Mouse (Mus musculus) bone marrow, adult 2 months (tissue): ENCODE data around the gene Rhbdf1. TPM values are rescaled to one million over a fixed set of nuclear protein-coding genes. Genes with fewer than 3 reads are reported as not detected.

Experiments used
- H3K27ac ChIP-seq: fragments of 200-500 bp; 2 replicates; pipeline ENCODE4 v1.5.1; 2012; ENCODE audit warnings: low read depth, mild to moderate bottlenecking, control low read depth, inconsistent platforms, low read length; ENCODE audit not compliant: control insufficient read depth, poor library complexity, insufficient read depth
- H3K4me1 ChIP-seq: fragments of 200-500 bp; 2 replicates; pipeline ENCODE4 v1.6.1; 2011; ENCODE audit warnings: low read length; ENCODE audit not compliant: control insufficient read depth, insufficient read depth
- H3K4me3 ChIP-seq: fragments of 200-500 bp; replicated peaks from 2 replicates; pipeline ENCODE3; 2011; ENCODE audit warnings: mild to moderate bottlenecking, low read depth, low read length, control low read depth; ENCODE audit not compliant: control insufficient read depth
- CTCF ChIP-seq: fragments of 200-500 bp; IDR thresholded peaks from 2 replicates; pipeline ENCODE4 v1.5.1; 2011; ENCODE audit warnings: low read length, control low read depth; ENCODE audit not compliant: control insufficient read depth, insufficient read depth
- POLR2A ChIP-seq: fragments of 200-500 bp; IDR thresholded peaks from 2 replicates; pipeline ENCODE4 v1.6.1; 2011; ENCODE audit warnings: low read depth, mild to moderate bottlenecking, control low read depth, low read length, borderline replicate concordance; ENCODE audit not compliant: control insufficient read depth
- WGBS: fragments of 180-500 bp; shearing (Covaris S2); methylation state at CpG from one replicate; pipeline ENCODE4 v1.1.7; 2018; 5-methylcytosine and 5-hydroxymethylcytosine counted together
- polyA plus RNA-seq: library from polyadenylated mRNA; stranded (reverse); fragments of >200 nt; gene quantifications from 2 replicates; pipeline ENCODE4 v1.2.4, GENCODE M21; 2011; ENCODE audit warnings: low replicate concordance; ENCODE audit not compliant: missing spikeins, insufficient read depth, insufficient read length

Rhbdf1 gene
- polyA plus RNA-seq, 1 experiment = 2.4 TPM

GRCm38 (mm10) chr11:32227041-32227440 is 4.9 kb upstream of the Rhbdf1 start:
- no peak for TF ChIP-seq CTCF
- no peak for TF ChIP-seq POLR2A
- H3K4me1 ChIP-seq = peaks cover 9% of the 10 kb centered on the region
- peak overlapping the region; percentile 87 for H3K4me3 ChIP-seq
- WGBS = 10% methylated on average over 1 of the region's 1 CpGs
- H3K27ac ChIP-seq = no peak overlapping the region

- Histone ChIP-seq H3K4me3 (peak within 1 kb of the TSS; percentile 87), H3K4me1 (peaks cover 9% of the 10 kb centered on the region), H3K27ac (peak within 1 kb of the TSS; percentile 79)
- 3% methylated on average over 47 of the region's 47 CpGs for WGBS
- TF ChIP-seq CTCF (no peak), POLR2A (peak; percentile 89; the same call in 1 of the 2 replicates)
Observed at GRCm38 (mm10) chr11:32226124-32226871, 4.2 kb upstream of the Rhbdf1 start, which contains the start of gene Mpg. Gene Mpg, plus strand, starts transcription at chr11:32226505.

GRCm38 (mm10) chr11:32225222-32226104 is 3.4 kb upstream of the Rhbdf1 start:
- H3K4me3 ChIP-seq = no peak overlapping the region
- H3K4me1 ChIP-seq = peaks cover 9% of the 10 kb centered on the region
- WGBS = 39% methylated on average over 7 of the region's 7 CpGs
- no peak overlapping the region for H3K27ac ChIP-seq
- no peak for TF ChIP-seq CTCF
- TF ChIP-seq POLR2A = no peak

GRCm38 (mm10) chr11:32224468-32225139 is 2.5 kb upstream of the Rhbdf1 start:
- WGBS = 6% methylated on average over 4 of the region's 4 CpGs
- no peak overlapping the region for H3K27ac ChIP-seq

GRCm38 (mm10) chr11:32223297-32223967 is 1.3 kb upstream of the Rhbdf1 start:
- TF ChIP-seq POLR2A (no peak), CTCF (no peak)
- Histone ChIP-seq H3K27ac (no peak overlapping the region), H3K4me1 (peaks cover 9% of the 10 kb centered on the region), H3K4me3 (no peak overlapping the region)
- 62% methylated on average over 4 of the region's 4 CpGs for WGBS

More at GRCm38 (mm10) chr11:32224468-32225139, 2.5 kb upstream of the Rhbdf1 start:
- no peak for TF ChIP-seq CTCF
- TF ChIP-seq POLR2A = no peak
- H3K4me3 ChIP-seq = no peak overlapping the region
- peaks cover 9% of the 10 kb centered on the region for H3K4me1 ChIP-seq

GRCm38 (mm10) chr11:32222570-32223194 is 582 bp upstream of the Rhbdf1 start:
- 26% methylated on average over 21 of the region's 21 CpGs for WGBS
- peaks cover 9% of the 10 kb centered on the region for H3K4me1 ChIP-seq
- TF ChIP-seq POLR2A = no peak
- TF ChIP-seq CTCF = no peak
- no peak overlapping the region for H3K27ac ChIP-seq
- H3K4me3 ChIP-seq = no peak overlapping the region

- no peak overlapping the region for H3K4me3 ChIP-seq
- 3% methylated on average over 46 of the region's 46 CpGs for WGBS
- H3K27ac ChIP-seq = no peak overlapping the region
- TF ChIP-seq POLR2A = no peak
- TF ChIP-seq CTCF = no peak
- peaks cover 11% of the 10 kb centered on the region for H3K4me1 ChIP-seq
Observed at GRCm38 (mm10) chr11:32221225-32221950, 712 bp downstream of the Rhbdf1 start.
